8 mouse cellular contexts compared by ENCODE assay signal in the genomic region with DNA sequence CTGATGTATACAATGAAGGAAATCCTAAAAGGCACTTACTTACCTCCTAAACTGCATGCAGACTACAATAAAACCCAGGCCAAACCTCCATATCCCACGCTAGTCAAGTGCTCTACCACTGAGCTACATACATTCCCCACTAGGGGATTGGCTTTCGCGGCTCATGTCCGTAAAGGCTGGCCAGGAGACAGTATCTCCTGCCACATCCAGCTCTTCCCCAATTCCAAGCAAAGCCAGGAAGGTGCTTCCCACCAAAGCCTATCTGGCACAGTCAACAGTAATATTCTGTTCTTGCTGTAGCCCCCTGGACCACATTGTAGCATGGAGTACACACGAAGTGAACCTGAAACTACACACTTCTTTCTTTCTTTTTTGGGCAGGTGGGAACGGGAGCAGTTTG. TPM values are rescaled to one million over a fixed set of nuclear protein-coding genes. Genes with fewer than 3 reads are reported as not detected.
DNase-seq lines count a peak whose midpoint lies in the region; ATAC-seq and TF ChIP-seq lines count a peak whose summit lies in the region.

No protein-coding gene starts in this region.

- H3K4me3 ChIP-seq in liver, adult 2 months (ENCODE audit: insufficient read depth, low read depth, low read length) = peak overlapping the region; percentile 75
- peak overlapping the region; percentile 89 for H3K4me3 ChIP-seq in embryonic facial prominence, embryonic 10.5 days
- H3K4me3 ChIP-seq in intestine, embryonic 16.5 days (ENCODE audit: low read length) = peak overlapping the region; percentile 89
- H3K4me3 ChIP-seq in neural tube, embryonic 15.5 days (replicated peaks) = peak overlapping the region; percentile 98

- TF ChIP-seq POLR2A in liver, adult 2 months (IDR thresholded peaks at IDR 0.05; ENCODE audit: extremely low read depth, insufficient read depth, low read length) = no peak

- H3K27ac ChIP-seq in liver, adult 2 months (replicated peaks; ENCODE audit: insufficient read depth, low read depth, low read length) = no peak overlapping the region
- H3K27ac ChIP-seq in embryonic facial prominence, embryonic 10.5 days (replicated peaks) = no peak overlapping the region; the same call in 1 of the 2 replicates
- no peak overlapping the region for H3K27ac ChIP-seq in intestine, embryonic 16.5 days (ENCODE audit: low read length)
- H3K27ac ChIP-seq in neural tube, embryonic 15.5 days (replicated peaks) = no peak overlapping the region

- 27% methylated on average over 6 of the region's 6 CpGs for WGBS in liver, adult 2 months
- WGBS in embryonic facial prominence, embryonic 10.5 days = 21% methylated on average over 6 of the region's 6 CpGs
- WGBS in intestine, embryonic 16.5 days = 22% methylated on average over 6 of the region's 6 CpGs
- 22% methylated on average over 6 of the region's 6 CpGs for WGBS in neural tube, embryonic 15.5 days

- H3K4me2 ChIP-seq in intestine, embryonic 16.5 days (ENCODE audit: low read depth, low read length) = peak overlapping the region; percentile 84
- peak overlapping the region; percentile 97 for H3K4me2 ChIP-seq in neural tube, embryonic 15.5 days

- H3K9ac ChIP-seq in liver, adult 2 months (ENCODE audit: low read depth, low read length) = peak overlapping the region; percentile 76; the same call in 1 of the 2 replicates
- H3K9ac ChIP-seq in intestine, embryonic 16.5 days (ENCODE audit: low read depth, low read length) = peak overlapping the region; percentile 98
- peak overlapping the region; percentile 97; the same call in 1 of the 2 replicates for H3K9ac ChIP-seq in neural tube, embryonic 15.5 days (replicated peaks)

- TF ChIP-seq CTCF in liver, adult 2 months (IDR thresholded peaks at IDR 0.05; ENCODE audit: low read depth, low read length) = no peak

- H3K4me1 ChIP-seq in liver, adult 2 months (ENCODE audit: control insufficient read depth, insufficient read depth, low read length) = peaks cover 14% of the 10 kb centered on the region
- peaks cover 24% of the 10 kb centered on the region for H3K4me1 ChIP-seq in embryonic facial prominence, embryonic 10.5 days
- no peaks in the 10 kb centered on the region; the same call in 1 of the 2 replicates for H3K4me1 ChIP-seq in intestine, embryonic 16.5 days (ENCODE audit: control insufficient read depth, insufficient read depth, low read length)
- peaks cover 35% of the 10 kb centered on the region for H3K4me1 ChIP-seq in neural tube, embryonic 15.5 days

- no peak for DNase-seq in liver, adult 2 months (ENCODE audit: extremely low read depth, low read depth, low spot score)
- no peak for DNase-seq in liver
- no peak for DNase-seq in embryonic facial prominence, embryonic 10.5 days (ENCODE audit: low spot score)
- DNase-seq in layer of hippocampus, postnatal 36 days = no peak
- no peak for DNase-seq in urinary bladder, postnatal 25 days (ENCODE audit: low spot score)
- no peak for DNase-seq in c-Kit-positive CD71-positive TER-119-positive erythroid progenitor cells, embryonic 14.5 days (ENCODE audit: low spot score)

- no peaks in the 10 kb centered on the region; the same call in 1 of the 2 replicates for H3K36me3 ChIP-seq in liver, adult 2 months (ENCODE audit: control insufficient read depth, insufficient read depth, low read length)
- peaks cover 37% of the 10 kb centered on the region for H3K36me3 ChIP-seq in embryonic facial prominence, embryonic 10.5 days (replicated peaks)
- H3K36me3 ChIP-seq in intestine, embryonic 16.5 days (ENCODE audit: control insufficient read depth, insufficient read depth, low read length) = no peaks in the 10 kb centered on the region; the same call in 1 of the 2 replicates
- peaks cover 19% of the 10 kb centered on the region for H3K36me3 ChIP-seq in neural tube, embryonic 15.5 days

- H3K27me3 ChIP-seq in liver, adult 2 months (ENCODE audit: control insufficient read depth, insufficient read depth, low read length) = no peaks in the 10 kb centered on the region
- peaks cover 13% of the 10 kb centered on the region for H3K27me3 ChIP-seq in embryonic facial prominence, embryonic 10.5 days (replicated peaks; ENCODE audit: low read depth, poor library complexity, severe bottlenecking)
- no peaks in the 10 kb centered on the region for H3K27me3 ChIP-seq in intestine, embryonic 16.5 days (replicated peaks; ENCODE audit: control insufficient read depth, insufficient read depth, low read length)
- no peaks in the 10 kb centered on the region for H3K27me3 ChIP-seq in neural tube, embryonic 15.5 days (replicated peaks)

- ATAC-seq in intestine, embryonic 16.5 days = no peak
- no peak for ATAC-seq in neural tube, embryonic 15.5 days (ENCODE audit: low FRiP score)

- peaks cover 12% of the 10 kb centered on the region; the same call in 1 of the 2 replicates for H3K79me2 ChIP-seq in liver, adult 2 months (ENCODE audit: control insufficient read depth, insufficient read depth, low read length)

- H3K9me3 ChIP-seq in embryonic facial prominence, embryonic 10.5 days = no peaks in the 10 kb centered on the region
- H3K9me3 ChIP-seq in intestine, embryonic 16.5 days (ENCODE audit: control insufficient read depth, low read length) = no peaks in the 10 kb centered on the region
- H3K9me3 ChIP-seq in neural tube, embryonic 15.5 days (replicated peaks) = no peaks in the 10 kb centered on the region

RNA-seq across cellular contexts. Expression of a gene that starts 0.9 kb away (rescaled TPM):
- 6.1 and 13.0 TPM in 2 replicates for total RNA-seq in liver, adult 2 months (2014; rRNA removed)
- polyA plus RNA-seq in liver, adult 2 months (2012; rRNA removed) = 37.2 and 42.8 TPM in 2 replicates
- 17.5 and 17.7 TPM in 2 replicates for polyA plus RNA-seq in embryonic facial prominence, embryonic 10.5 days (2016; fragmentation: Nextera tagmentation; extraction: Ambion mirVana)
- 32.8 and 37.4 TPM in 2 replicates for polyA plus RNA-seq in intestine, embryonic 16.5 days (2015; fragmentation: Nextera tagmentation; extraction: Ambion mirVana)
- 14.0 and 14.1 TPM in 2 replicates for polyA plus RNA-seq in neural tube, embryonic 15.5 days (2015; fragmentation: Nextera tagmentation; extraction: Ambion mirVana)
- total RNA-seq in layer of hippocampus, postnatal 36 days (2021) = 10 to 100 TPM; 11.9 to 13.2 TPM

RNA-seq across cellular contexts. Expression of a gene that starts 0.9 kb away (rescaled TPM):
- 142 and 183 TPM in 2 replicates for total RNA-seq in liver, adult 2 months (2014; rRNA removed)
- 144 and 155 TPM in 2 replicates for polyA plus RNA-seq in liver, adult 2 months (2012; rRNA removed)
- 141 and 158 TPM in 2 replicates for polyA plus RNA-seq in embryonic facial prominence, embryonic 10.5 days (2016; fragmentation: Nextera tagmentation; extraction: Ambion mirVana)
- 243 and 247 TPM in 2 replicates for polyA plus RNA-seq in intestine, embryonic 16.5 days (2015; fragmentation: Nextera tagmentation; extraction: Ambion mirVana)
- 64.4 and 78.1 TPM in 2 replicates for polyA plus RNA-seq in neural tube, embryonic 15.5 days (2015; fragmentation: Nextera tagmentation; extraction: Ambion mirVana)
- 10 to 100 TPM; 32.1 to 32.3 TPM for total RNA-seq in layer of hippocampus, postnatal 36 days (2021)

RNA-seq across cellular contexts. Expression of a gene that starts 42.7 kb away (rescaled TPM):
- 26.0 and 27.9 TPM in 2 replicates for total RNA-seq in liver, adult 2 months (2014; rRNA removed)
- polyA plus RNA-seq in liver, adult 2 months (2012; rRNA removed) = 17.2 and 22.8 TPM in 2 replicates
- polyA plus RNA-seq in embryonic facial prominence, embryonic 10.5 days (2016; fragmentation: Nextera tagmentation; extraction: Ambion mirVana) = 180 and 187 TPM in 2 replicates
- polyA plus RNA-seq in intestine, embryonic 16.5 days (2015; fragmentation: Nextera tagmentation; extraction: Ambion mirVana) = 92.4 and 109 TPM in 2 replicates
- 77.3 and 94.5 TPM in 2 replicates for polyA plus RNA-seq in neural tube, embryonic 15.5 days (2015; fragmentation: Nextera tagmentation; extraction: Ambion mirVana)
- total RNA-seq in layer of hippocampus, postnatal 36 days (2021) = 10 to 100 TPM; 48.1 to 48.3 TPM

RNA-seq across cellular contexts. Expression of a gene that starts 42.7 kb away (rescaled TPM):
- total RNA-seq in liver, adult 2 months (2014; rRNA removed) = 23.0 and 23.6 TPM in 2 replicates
- 22.2 and 22.3 TPM in 2 replicates for polyA plus RNA-seq in liver, adult 2 months (2012; rRNA removed)
- polyA plus RNA-seq in embryonic facial prominence, embryonic 10.5 days (2016; fragmentation: Nextera tagmentation; extraction: Ambion mirVana) = 30.3 and 33.1 TPM in 2 replicates
- 16.7 and 18.0 TPM in 2 replicates for polyA plus RNA-seq in intestine, embryonic 16.5 days (2015; fragmentation: Nextera tagmentation; extraction: Ambion mirVana)
- polyA plus RNA-seq in neural tube, embryonic 15.5 days (2015; fragmentation: Nextera tagmentation; extraction: Ambion mirVana) = 41.2 and 43.9 TPM in 2 replicates
- total RNA-seq in layer of hippocampus, postnatal 36 days (2021) = 10 to 100 TPM; 87.9 to 89.8 TPM

RNA-seq across cellular contexts. Expression of a gene that starts 42.8 kb away (rescaled TPM):
- 56.7 and 94.2 TPM in 2 replicates for total RNA-seq in liver, adult 2 months (2014; rRNA removed)
- 109 and 149 TPM in 2 replicates for polyA plus RNA-seq in liver, adult 2 months (2012; rRNA removed)
- polyA plus RNA-seq in embryonic facial prominence, embryonic 10.5 days (2016; fragmentation: Nextera tagmentation; extraction: Ambion mirVana) = 60.5 and 64.9 TPM in 2 replicates
- polyA plus RNA-seq in intestine, embryonic 16.5 days (2015; fragmentation: Nextera tagmentation; extraction: Ambion mirVana) = 43.7 and 44.8 TPM in 2 replicates
- 79.0 and 82.5 TPM in 2 replicates for polyA plus RNA-seq in neural tube, embryonic 15.5 days (2015; fragmentation: Nextera tagmentation; extraction: Ambion mirVana)
- total RNA-seq in layer of hippocampus, postnatal 36 days (2021) = 100 to 1,000 TPM; 149 to 168 TPM
